Mouse (Mus musculus): ENCODE results near the gene Ncam2.

The Ncam2 gene

DNA sequence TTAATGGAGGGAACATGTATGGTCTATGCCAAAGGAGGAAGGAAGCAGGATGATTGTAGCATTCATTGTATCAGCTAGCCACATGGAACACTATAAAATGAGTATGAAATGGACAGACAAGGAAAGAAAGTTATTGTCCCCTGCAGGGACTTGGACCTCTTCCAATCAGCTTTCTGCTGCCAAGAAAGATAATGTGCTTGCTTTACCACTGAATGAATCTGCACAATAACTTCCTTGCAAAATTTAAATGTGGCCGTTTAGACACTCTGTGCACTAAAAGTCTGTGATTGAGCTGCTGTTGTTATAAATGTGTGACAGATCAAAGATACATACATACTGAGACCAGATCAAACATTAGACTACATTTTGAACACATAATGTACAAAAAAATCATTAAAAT, 451.1 kb downstream of the Ncam2 start:
- no peak for DNase-seq (ENCODE audit: low read depth)

DNA sequence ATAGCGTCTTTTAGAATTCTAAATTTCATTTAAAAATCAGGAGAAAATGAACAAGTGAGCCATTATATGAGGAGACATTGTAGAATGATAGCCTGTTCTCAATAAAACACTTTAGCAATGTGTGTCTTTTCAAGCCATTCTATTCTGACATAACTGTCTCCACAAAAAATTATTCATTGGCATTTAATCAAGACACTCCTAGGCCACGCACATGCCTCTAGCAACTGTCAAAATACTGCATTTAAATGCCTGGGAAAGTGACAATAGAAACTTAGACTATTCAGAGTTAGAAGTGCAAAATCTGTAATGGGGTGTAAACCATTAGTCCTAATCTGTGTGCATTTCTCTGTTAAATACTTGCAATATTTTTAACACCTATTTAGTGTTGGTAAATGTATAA, 456.1 kb downstream of the Ncam2 start:
- DNase-seq (ENCODE audit: low read depth): no peak

DNA sequence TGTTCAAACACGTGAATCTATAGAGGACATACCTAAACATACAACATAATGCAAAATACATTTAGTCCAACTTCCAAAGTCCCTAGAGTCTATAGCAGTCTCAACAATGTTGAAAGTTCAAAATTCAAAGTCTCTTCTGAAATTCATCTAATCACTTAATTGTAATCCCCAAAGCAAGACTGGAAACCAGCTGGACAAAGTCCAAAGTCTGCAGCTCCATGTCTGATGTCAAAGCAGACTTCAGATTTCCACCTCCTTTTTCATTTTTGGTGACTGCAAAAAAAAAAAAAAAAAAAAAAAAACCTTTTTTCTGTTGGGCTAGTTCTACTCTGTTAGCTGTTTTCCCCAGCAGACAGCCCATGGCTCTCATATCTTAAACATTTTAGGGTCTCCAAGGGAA, 473.4 kb downstream of the Ncam2 start:
- no peak for DNase-seq (ENCODE audit: low read depth)

DNA sequence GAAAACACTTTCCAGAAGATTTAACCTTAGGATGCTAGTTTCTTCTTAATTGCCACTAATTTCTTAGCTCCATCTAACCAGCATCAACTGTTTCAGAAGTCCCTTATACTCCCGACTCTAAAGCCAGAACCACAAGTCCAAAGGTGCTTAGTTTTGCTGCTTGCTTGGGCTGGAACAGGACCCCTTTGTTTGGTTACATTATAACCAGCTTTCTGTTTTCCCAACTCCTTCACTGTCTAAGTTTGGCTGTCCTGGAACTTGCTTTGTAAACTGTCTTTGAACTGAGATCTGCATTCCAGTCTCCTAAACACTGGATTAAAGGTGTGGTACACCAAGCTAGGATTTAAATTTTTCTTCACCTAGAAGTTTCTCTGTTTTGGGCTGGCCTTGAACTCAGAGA, 475.0 kb downstream of the Ncam2 start:
- no peak for DNase-seq (ENCODE audit: low read depth)
